Mouse (Mus musculus): ENCODE data around the gene Foxk1. TPM values are rescaled to one million over a fixed set of nuclear protein-coding genes. Genes with fewer than 3 reads are reported as not detected.
A peak's percentile ranks its signal among the peaks of the same experiment; 100 is the strongest.

Gene Foxk1
- total RNA-seq, 2 experiments from 2014 or later: 12.2 to 14.7 TPM

GRCm38 (mm10) chr5:142386329-142386728, 15.0 kb upstream of the Foxk1 start:
- intact Hi-C loops (cut with DNase I; ENCODE audit: low total_unique reads): no loop called here
- no peak for DNase-seq

DNA sequence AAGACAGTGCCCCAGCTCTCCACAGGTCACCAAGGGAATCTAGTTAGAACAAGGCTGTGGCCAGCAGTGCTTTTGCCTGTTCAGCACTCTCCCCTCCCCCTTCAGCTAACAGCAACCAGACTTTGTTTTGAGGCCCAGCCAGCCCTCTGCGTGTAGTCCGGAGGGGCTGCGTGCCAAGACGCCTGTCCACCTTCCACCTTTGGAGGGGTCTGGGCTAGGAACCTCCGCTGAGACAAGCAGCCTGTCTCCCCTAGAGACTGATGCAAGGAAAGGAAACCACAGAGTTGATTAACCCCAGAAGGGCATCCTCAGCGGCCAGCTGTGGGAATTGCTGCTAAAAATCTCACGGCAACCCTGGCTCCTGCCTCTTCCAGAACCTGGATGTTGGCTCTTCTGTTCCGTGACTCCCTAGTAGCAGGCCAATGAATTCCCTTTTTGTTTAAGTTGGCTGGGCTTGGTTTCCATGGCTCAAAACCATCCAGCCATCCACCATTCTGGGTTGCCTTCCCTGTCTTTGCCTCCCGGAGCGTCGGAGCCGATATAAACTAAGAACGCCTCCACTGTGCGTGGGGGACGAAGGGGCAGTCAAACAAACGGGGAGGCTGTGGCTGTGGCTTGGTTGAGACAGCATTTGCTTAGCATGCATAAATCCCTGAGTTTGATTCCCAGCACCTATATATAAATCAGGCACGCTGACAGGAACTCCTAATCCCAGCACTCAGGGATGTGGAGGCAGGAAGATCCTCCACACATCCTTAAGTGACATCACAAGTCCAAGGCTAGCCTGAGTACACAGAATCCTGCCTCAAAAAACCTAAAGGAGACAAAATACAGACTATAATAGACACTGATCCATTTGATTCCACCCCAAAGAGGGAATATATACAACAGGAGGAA, 14.3 kb upstream of the Foxk1 start:
- no peak for DNase-seq
- intact Hi-C loops (cut with DNase I; ENCODE audit: low total_unique reads): no loop called here

DNA sequence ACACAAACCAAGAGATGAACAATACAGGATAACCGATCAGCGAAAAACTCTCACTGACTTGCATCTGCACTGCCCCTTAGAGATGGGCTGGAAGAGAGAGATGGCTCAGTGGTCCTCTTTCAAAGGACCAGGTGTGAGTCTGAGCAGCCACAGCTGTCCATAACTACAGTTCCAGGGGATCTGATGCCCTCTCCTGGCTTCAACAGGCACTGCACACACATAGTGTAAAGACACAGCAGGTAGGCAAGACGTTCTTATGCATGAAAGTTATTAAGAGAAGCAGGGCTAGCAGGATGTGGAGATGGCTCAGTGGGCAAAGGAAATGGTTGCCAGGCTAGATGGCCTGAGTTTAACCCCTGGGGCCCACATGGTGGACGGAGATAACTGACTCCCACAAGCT, 13.6 kb upstream of the Foxk1 start:
- DNase-seq: no peak
- intact Hi-C loops (cut with DNase I; ENCODE audit: low total_unique reads): no loop called here

DNA sequence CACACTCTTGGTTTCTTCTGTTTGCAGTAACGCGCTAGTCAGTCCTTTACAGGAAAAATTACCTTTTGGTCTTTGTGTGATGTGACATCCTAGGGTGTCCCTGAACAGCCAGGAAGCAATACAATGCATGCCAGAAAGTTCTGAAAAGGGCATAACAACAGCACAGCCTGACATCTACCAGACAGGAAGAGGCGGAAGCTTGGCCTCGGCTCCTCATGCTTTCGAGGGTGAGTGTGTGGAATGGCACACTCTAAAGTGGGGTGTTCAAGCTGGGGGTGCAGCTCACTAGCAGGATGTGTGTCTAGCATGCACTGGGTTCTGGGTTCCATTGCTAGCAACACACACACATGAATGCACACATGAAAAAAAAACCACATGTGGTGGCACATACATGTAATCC, 9.6 kb upstream of the Foxk1 start:
- intact Hi-C loops (cut with DNase I; ENCODE audit: low total_unique reads): no loop called here
- no peak for DNase-seq

- intact Hi-C loops (cut with DNase I; ENCODE audit: low total_unique reads): no loop called here
- no peak for DNase-seq
Measured at GRCm38 (mm10) chr5:142394602-142395252, 6.6 kb upstream of the Foxk1 start.

DNA sequence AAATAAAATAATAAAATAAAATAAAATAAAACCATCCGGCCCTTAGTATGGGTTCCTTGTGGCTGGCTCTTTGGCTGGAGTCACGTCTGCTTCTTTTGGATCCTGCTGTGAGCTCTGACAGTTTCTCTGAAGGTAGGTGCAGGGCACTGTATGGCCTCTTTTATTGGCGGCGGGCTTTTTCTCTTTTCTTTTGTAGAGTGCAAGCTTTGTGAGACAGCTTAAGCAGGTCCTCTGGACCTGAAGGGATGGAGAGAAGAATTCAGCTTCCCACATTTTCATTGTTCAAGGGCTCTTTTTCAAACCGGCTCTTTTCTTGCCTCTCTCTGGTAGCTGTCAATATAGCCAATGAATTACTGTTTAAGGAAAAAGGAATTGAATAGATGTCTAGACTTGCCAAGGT, 5.4 kb upstream of the Foxk1 start:
- intact Hi-C loops (cut with DNase I; ENCODE audit: low total_unique reads): no loop called here
- no peak for DNase-seq

DNA sequence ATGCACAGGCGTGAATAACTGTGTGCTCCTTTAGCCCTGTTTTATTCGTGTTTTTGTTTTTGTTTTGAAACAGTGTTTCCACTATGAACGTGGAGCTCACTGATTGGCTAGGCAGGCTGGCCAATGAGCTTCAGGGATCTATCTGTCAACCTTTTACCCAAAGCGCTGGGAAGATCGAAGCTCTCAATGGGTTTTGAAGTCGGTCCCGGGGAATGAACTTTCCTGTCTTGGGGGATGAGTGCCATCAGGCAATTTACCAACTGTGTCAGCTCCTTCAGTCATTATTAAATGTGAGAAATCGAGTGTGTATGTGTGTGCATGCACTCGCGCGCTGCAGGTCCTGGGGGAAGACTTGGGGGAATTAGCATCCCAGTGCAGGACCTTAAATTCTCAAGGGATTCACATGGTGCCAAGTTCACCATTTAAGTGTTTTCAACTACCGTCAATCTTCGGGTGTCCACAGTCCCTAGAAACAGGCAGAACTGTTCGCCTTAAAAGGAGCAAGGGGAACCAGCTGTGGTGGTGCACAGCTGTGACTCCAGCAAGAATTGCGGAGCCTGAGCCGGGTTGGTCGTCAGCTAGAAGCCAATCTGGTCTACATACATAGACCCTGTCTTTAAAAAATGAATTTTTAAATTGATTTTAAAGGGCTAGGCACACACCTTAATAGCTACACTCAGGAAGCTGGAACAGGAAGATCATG, 965 bp upstream of the Foxk1 start:
- no peak for DNase-seq
- intact Hi-C loops (cut with DNase I; ENCODE audit: low total_unique reads): loop anchor here (2.0 to 5.0 kb wide), 2 partner anchors 32 to 47 kb away; no protein-coding TSS in a partner anchor

DNA sequence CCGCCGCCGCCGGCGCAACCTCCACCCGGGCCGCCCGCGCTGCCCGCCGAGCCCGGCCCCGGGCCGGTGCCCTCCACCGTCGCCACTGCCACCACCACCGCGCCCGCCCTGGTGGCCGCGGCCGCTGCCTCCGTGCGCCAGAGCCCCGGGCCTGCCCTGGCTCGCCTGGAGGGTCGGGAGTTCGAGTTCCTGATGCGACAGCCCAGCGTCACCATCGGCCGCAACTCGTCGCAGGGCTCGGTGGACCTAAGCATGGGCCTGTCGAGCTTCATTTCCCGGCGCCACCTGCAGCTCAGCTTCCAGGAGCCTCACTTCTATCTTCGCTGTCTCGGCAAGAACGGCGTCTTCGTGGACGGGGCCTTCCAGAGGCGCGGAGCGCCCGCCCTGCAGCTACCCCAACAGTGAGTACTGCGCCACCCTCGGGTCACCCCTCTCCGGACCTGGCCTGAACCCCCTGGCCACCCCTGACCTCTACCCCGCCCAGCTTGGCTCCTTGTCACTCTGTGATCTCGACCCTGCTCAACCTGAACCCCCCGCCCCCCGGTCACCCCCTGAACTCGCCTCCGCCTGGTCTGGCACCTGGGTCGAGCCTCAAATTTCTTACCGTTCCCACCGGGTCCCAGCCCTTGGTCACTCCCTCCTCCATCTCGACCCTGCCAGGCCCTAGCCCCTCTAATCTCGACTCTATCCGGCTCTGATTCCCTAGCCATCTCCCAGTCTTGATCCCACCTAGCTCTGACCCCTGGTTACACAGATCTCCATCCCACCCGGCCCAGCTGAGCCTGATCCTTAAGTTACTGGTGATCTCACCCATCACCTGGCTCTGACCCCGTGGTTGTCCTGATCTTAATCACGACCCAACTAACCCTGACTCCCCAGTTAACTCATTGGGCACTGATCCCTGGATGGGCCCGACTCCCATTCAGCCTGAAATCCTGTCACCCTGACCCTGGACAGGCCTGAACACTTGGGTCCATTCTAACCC, 636 bp downstream of the Foxk1 start:
- peak; percentile 47 for DNase-seq
- intact Hi-C loops (cut with DNase I; ENCODE audit: low total_unique reads): loop anchor here (2.0 to 5.0 kb wide), 2 partner anchors 33 to 45 kb away; no protein-coding TSS in a partner anchor

- DNase-seq: no peak
- intact Hi-C loops (cut with DNase I; ENCODE audit: low total_unique reads): loop anchor here (5.0 kb wide), 1 partner anchor 44 kb away; no protein-coding TSS in a partner anchor
Measured at GRCm38 (mm10) chr5:142403694-142404093, 2.4 kb downstream of the Foxk1 start.

DNA sequence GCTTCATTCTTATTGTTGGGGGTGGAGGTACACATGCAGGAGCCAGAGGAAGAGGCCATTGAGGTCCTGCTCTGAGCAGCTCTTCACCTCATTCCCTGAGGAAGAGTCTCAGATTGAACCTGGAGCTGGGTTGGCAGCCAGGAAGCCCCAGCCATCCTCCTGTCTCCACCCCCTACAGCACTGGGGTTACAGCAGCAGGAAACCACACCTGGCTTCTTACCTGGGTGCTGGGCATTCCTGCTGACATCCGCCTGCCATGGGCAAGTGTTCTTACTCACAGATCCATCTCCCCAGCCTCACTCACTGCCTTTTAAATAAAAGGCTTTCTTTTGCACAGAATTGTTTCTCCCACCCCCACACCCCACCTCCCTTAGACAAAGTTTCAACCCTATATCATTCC, 3.0 kb downstream of the Foxk1 start:
- no peak for DNase-seq
- intact Hi-C loops (cut with DNase I; ENCODE audit: low total_unique reads): loop anchor here (5.0 kb wide), 1 partner anchor 43 kb away; no protein-coding TSS in a partner anchor

- DNase-seq: no peak
- intact Hi-C loops (cut with DNase I; ENCODE audit: low total_unique reads): no loop called here
Measured at GRCm38 (mm10) chr5:142405426-142405825, 4.1 kb downstream of the Foxk1 start.

DNA sequence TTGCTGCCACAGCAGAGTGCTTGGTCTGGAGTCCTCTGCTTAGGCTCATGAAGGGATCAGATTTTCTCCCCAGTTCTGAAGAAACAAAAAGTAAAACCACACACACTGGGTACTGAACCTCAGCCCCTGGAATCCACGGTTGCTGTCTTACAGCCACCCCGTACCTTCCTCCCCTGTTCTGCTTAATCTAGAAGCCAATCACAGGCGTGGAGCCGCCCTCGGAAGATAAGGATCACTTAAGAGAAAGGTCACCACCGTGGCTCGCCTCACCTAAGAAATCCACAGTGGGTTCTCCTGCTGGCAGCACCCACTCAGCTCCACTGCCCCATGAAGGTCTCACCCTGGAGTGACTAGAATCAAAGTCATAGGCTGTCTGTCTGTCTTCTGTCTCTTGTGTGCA, 5.1 kb downstream of the Foxk1 start:
- intact Hi-C loops (cut with DNase I; ENCODE audit: low total_unique reads): no loop called here
- DNase-seq: no peak

GRCm38 (mm10) chr5:142406937-142407336, 5.6 kb downstream of the Foxk1 start:
- DNase-seq: no peak
- intact Hi-C loops (cut with DNase I; ENCODE audit: low total_unique reads): no loop called here

DNA sequence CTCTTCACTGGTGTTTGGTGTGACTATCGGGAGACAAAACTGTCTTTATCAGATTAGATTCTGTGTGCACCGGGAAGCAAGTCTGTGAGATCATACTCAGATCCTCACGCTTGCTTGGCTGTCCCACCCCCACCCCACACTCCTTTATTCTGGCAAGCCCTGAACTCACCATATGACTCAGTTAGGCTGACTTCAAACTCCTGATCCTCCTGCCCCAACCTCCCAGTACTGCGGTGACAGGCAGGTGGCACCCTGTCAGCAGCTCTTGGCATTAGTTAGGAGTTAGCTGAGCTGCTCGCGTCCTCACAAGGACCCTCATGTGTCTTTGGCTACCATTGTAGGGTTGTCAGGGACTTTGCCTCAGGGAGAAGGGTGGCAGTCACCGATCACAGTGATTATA, 6.1 kb downstream of the Foxk1 start:
- no peak for DNase-seq
- intact Hi-C loops (cut with DNase I; ENCODE audit: low total_unique reads): no loop called here

- no peak for DNase-seq
- intact Hi-C loops (cut with DNase I; ENCODE audit: low total_unique reads): no loop called here
Measured at GRCm38 (mm10) chr5:142409169-142409568, 7.9 kb downstream of the Foxk1 start.

DNA sequence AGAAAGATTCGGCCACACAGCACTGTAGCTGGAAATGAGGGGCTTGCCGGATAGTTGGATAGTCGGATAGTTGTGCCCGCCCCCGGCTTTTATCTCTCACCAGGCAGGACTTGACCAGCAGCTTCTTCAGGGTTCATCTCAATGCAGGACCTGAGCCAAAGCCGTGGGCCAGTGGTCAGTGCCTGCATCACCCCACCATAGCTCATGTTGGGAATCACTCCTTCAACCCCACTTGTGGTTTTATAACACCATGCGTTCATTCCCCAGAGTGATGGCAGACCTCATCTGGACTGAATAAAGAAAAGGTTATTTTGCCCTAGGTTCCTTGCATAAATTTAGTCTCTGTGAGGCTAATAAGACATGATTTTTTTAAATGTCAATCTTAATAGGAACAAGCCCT, 9.1 kb downstream of the Foxk1 start:
- intact Hi-C loops (cut with DNase I; ENCODE audit: low total_unique reads): no loop called here
- DNase-seq: no peak

GRCm38 (mm10) chr5:142412678-142413385, 11.5 kb downstream of the Foxk1 start:
- intact Hi-C loops (cut with DNase I; ENCODE audit: low total_unique reads): no loop called here

GRCm38 (mm10) chr5:142413723-142414445, 12.6 kb downstream of the Foxk1 start:
- intact Hi-C loops (cut with DNase I; ENCODE audit: low total_unique reads): no loop called here

More at GRCm38 (mm10) chr5:142412678-142413385, 11.5 kb downstream of the Foxk1 start:
- DNase-seq: peak; percentile 75

More at GRCm38 (mm10) chr5:142413723-142414445, 12.6 kb downstream of the Foxk1 start:
- DNase-seq: no peak
